Mouse (Mus musculus) frontal cortex, postnatal 10 days (tissue): ENCODE measurements around the gene Bpi.

Source experiments
- DNase-seq, 2 experiments: peaks; one replicate each; pipeline ENCODE4 v3.0.0; 2022; ENCODE audit warnings: low spot score in 2 of 2, mixed read lengths in 1 of 2

The Bpi gene

GRCm38 (mm10) chr2:158258005-158258418, at the start of gene Bpi:
Gene Bpi, plus strand, starts transcription at chr2:158258094.
- no peak for DNase-seq

- DNase-seq, result no peak
These were observed 48.1 kb upstream of the Bpi start for GRCm38 (mm10) chr2:158209776-158210175.

- DNase-seq, result no peak
These were observed 47.4 kb upstream of the Bpi start for GRCm38 (mm10) chr2:158210503-158210902.

GRCm38 (mm10) chr2:158210958-158211357, 46.9 kb upstream of the Bpi start:
- no peak for DNase-seq

GRCm38 (mm10) chr2:158211764-158212471, 46.0 kb upstream of the Bpi start:
- DNase-seq, result no peak

- DNase-seq, result no peak
These were observed 42.4 kb upstream of the Bpi start for GRCm38 (mm10) chr2:158215283-158216117.

GRCm38 (mm10) chr2:158216510-158216909, 41.4 kb upstream of the Bpi start:
- no peak for DNase-seq

- DNase-seq, result no peak
These were observed 38.3 kb upstream of the Bpi start for GRCm38 (mm10) chr2:158219562-158219961.

- no peak for DNase-seq
These were observed 36.3 kb upstream of the Bpi start for GRCm38 (mm10) chr2:158221446-158222084.

- DNase-seq, result no peak
These were observed 35.2 kb upstream of the Bpi start for GRCm38 (mm10) chr2:158222664-158223063.

- DNase-seq, result no peak
These were observed 34.4 kb upstream of the Bpi start for GRCm38 (mm10) chr2:158223497-158223896.

GRCm38 (mm10) chr2:158225301-158225700, 32.6 kb upstream of the Bpi start:
- no peak for DNase-seq

GRCm38 (mm10) chr2:158228670-158229502, 29.0 kb upstream of the Bpi start, which contains the start of gene D630003M21Rik:
Gene D630003M21Rik, minus strand, starts transcription at chr2:158229222.
- no peak for DNase-seq

- no peak for DNase-seq
These were observed 28.4 kb upstream of the Bpi start for GRCm38 (mm10) chr2:158229503-158229892.

- DNase-seq, result no peak
These were observed 27.3 kb upstream of the Bpi start for GRCm38 (mm10) chr2:158230617-158231016.

GRCm38 (mm10) chr2:158231071-158231470, 26.8 kb upstream of the Bpi start:
- no peak for DNase-seq

- no peak for DNase-seq
These were observed 25.5 kb upstream of the Bpi start for GRCm38 (mm10) chr2:158232414-158232813.

- DNase-seq, result no peak
These were observed 24.8 kb upstream of the Bpi start for GRCm38 (mm10) chr2:158233106-158233505.

GRCm38 (mm10) chr2:158236698-158237097, 21.2 kb upstream of the Bpi start:
- no peak for DNase-seq

- DNase-seq, result no peak
These were observed 19.8 kb upstream of the Bpi start for GRCm38 (mm10) chr2:158238101-158238500.

GRCm38 (mm10) chr2:158241126-158241738, 16.7 kb upstream of the Bpi start:
- DNase-seq, result no peak
